Mouse (Mus musculus) stomach, embryonic 16.5 days (tissue): ENCODE data around the gene Rnf5. TPM values are rescaled to one million over a fixed set of nuclear protein-coding genes. Genes with fewer than 3 reads are reported as not detected.

Source experiments
- ATAC-seq: fragments of 200-750 bp; cut with Nextera tagmentation; 2 replicates; pipeline ENCODE4 v1.8.0; 2017; ENCODE audit warnings: moderate number of reproducible peaks, moderate TSS enrichment; ENCODE audit not compliant: insufficient read depth, low FRiP score
- H3K27ac ChIP-seq: fragments of 300-500 bp; sonication (generic); 2 replicates; pipeline ENCODE4 v1.5.1; 2014; ENCODE audit warnings: low read length
- H3K27me3 ChIP-seq: fragments of 300-500 bp; sonication (generic); 2 replicates; pipeline ENCODE4 v1.6.1; 2014; ENCODE audit warnings: low read length, control low read depth, mixed read lengths; ENCODE audit not compliant: control insufficient read depth, insufficient read depth
- H3K36me3 ChIP-seq: fragments of 300-500 bp; sonication (generic); 2 replicates; pipeline ENCODE4 v1.6.1; 2014; ENCODE audit warnings: low read length; ENCODE audit not compliant: control insufficient read depth, insufficient read depth
- H3K4me1 ChIP-seq: fragments of 300-500 bp; sonication (generic); 2 replicates; pipeline ENCODE4 v1.6.1; 2014; ENCODE audit warnings: low read length, control low read depth, mixed read lengths; ENCODE audit not compliant: control insufficient read depth, insufficient read depth
- H3K4me2 ChIP-seq: fragments of 300-500 bp; sonication (generic); 2 replicates; pipeline ENCODE4 v1.6.1; 2014; ENCODE audit warnings: low read depth, low read length, mixed read lengths
- H3K4me3 ChIP-seq: fragments of 300-500 bp; sonication (generic); replicated peaks from 2 replicates; pipeline ENCODE4 v1.5.1; 2014; ENCODE audit warnings: mild to moderate bottlenecking, low read length
- H3K9ac ChIP-seq: fragments of 300-500 bp; sonication (generic); 2 replicates; pipeline ENCODE4 v1.6.1; 2014; ENCODE audit warnings: low read length
- H3K9me3 ChIP-seq: fragments of 300-500 bp; sonication (generic); replicated peaks from 2 replicates; pipeline ENCODE4 v1.6.1; 2016; ENCODE audit warnings: low read length, control low read depth; ENCODE audit not compliant: control insufficient read depth
- WGBS: fragments of 180-500 bp; shearing (Covaris S2); extraction: QIAGEN DNeasy Blood & Tissue Kit; methylation state at CpG from one replicate; pipeline ENCODE4 v1.1.7; 2014; 5-methylcytosine and 5-hydroxymethylcytosine counted together
- polyA plus RNA-seq: library from polyadenylated mRNA; unstranded; fragments of >200 nt; fragmentation: Nextera tagmentation; extraction: Ambion mirVana; gene quantifications from 2 replicates; pipeline ENCODE4 v1.2.1, GENCODE M21; 2015

Gene Rnf5
- polyA plus RNA-seq, 1 experiment from 2014 or later: 141 TPM

- Histone ChIP-seq H3K4me1 (no peaks in the 10 kb centered on the region), H3K9ac (no peak overlapping the region), H3K27me3 (no peaks in the 10 kb centered on the region), H3K4me3 (no peak overlapping the region), H3K9me3 (no peaks in the 10 kb centered on the region), H3K36me3 (no peaks in the 10 kb centered on the region), H3K4me2 (no peak overlapping the region), H3K27ac (no peak overlapping the region)
- WGBS: 64% methylated on average over 4 of the region's 4 CpGs
- no peak for ATAC-seq
These were observed 33.6 kb downstream of the Rnf5 start for GRCm38 (mm10) chr17:34569919-34570318.

- Histone ChIP-seq H3K4me2 (no peak overlapping the region), H3K4me3 (no peak overlapping the region), H3K27me3 (no peaks in the 10 kb centered on the region), H3K9ac (no peak overlapping the region), H3K9me3 (no peaks in the 10 kb centered on the region), H3K27ac (no peak overlapping the region), H3K36me3 (no peaks in the 10 kb centered on the region), H3K4me1 (peaks cover 10% of the 10 kb centered on the region)
- ATAC-seq: no peak
- WGBS: 75% methylated on average over 13 of the region's 13 CpGs
These were observed 35.1 kb downstream of the Rnf5 start for GRCm38 (mm10) chr17:34568421-34568820.

GRCm38 (mm10) chr17:34567311-34567710 is 36.2 kb downstream of the Rnf5 start:
- Histone ChIP-seq H3K9ac (no peak overlapping the region), H3K36me3 (no peaks in the 10 kb centered on the region), H3K9me3 (no peaks in the 10 kb centered on the region), H3K4me1 (peaks cover 10% of the 10 kb centered on the region), H3K27me3 (no peaks in the 10 kb centered on the region), H3K27ac (no peak overlapping the region), H3K4me2 (no peak overlapping the region), H3K4me3 (no peak overlapping the region)
- WGBS: 70% methylated on average over 9 of the region's 9 CpGs
- ATAC-seq: no peak

GRCm38 (mm10) chr17:34564796-34565195 is 38.7 kb downstream of the Rnf5 start:
- WGBS: 34% methylated on average over 3 of the region's 3 CpGs
- Histone ChIP-seq H3K9me3 (no peaks in the 10 kb centered on the region), H3K4me1 (peaks cover 10% of the 10 kb centered on the region), H3K4me2 (peak overlapping the region; percentile 22), H3K27me3 (no peaks in the 10 kb centered on the region), H3K36me3 (no peaks in the 10 kb centered on the region), H3K4me3 (peak overlapping the region; percentile 14), H3K27ac (peak overlapping the region; percentile 71), H3K9ac (peak overlapping the region; percentile 46; the same call in 1 of the 2 replicates)
- no peak for ATAC-seq

GRCm38 (mm10) chr17:34564003-34564421 is 39.5 kb downstream of the Rnf5 start, which contains the start of gene Notch4:
Gene Notch4 (plus strand): TSS chr17:34564268.
- H3K4me3 ChIP-seq: peak within 1 kb of the TSS; percentile 14
- peak within 1 kb of the TSS; percentile 46 for H3K9ac ChIP-seq
- H3K36me3 ChIP-seq: no peaks in the 10 kb centered on the region
- H3K27me3 ChIP-seq: no peaks in the 10 kb centered on the region
- H3K27ac ChIP-seq: peak within 1 kb of the TSS; percentile 71
- H3K9me3 ChIP-seq: no peaks in the 10 kb centered on the region
- peak within 1 kb of the TSS; percentile 22 for H3K4me2 ChIP-seq
- peaks cover 10% of the 10 kb centered on the region for H3K4me1 ChIP-seq
- ATAC-seq: peak; percentile 79; the same call in 1 of the 2 replicates
- 6% methylated on average over 6 of the region's 6 CpGs for WGBS

GRCm38 (mm10) chr17:34563354-34563753 is 40.1 kb downstream of the Rnf5 start:
- peaks cover 10% of the 10 kb centered on the region for H3K4me1 ChIP-seq
- no peak overlapping the region for H3K27ac ChIP-seq
- H3K36me3 ChIP-seq: no peaks in the 10 kb centered on the region
- H3K9me3 ChIP-seq: no peaks in the 10 kb centered on the region
- ATAC-seq: no peak
- 70% methylated on average over 11 of the region's 11 CpGs for WGBS
- H3K4me2 ChIP-seq: no peak overlapping the region
- no peaks in the 10 kb centered on the region for H3K27me3 ChIP-seq
- H3K4me3 ChIP-seq: no peak overlapping the region
- H3K9ac ChIP-seq: no peak overlapping the region

GRCm38 (mm10) chr17:34562595-34562994 is 40.9 kb downstream of the Rnf5 start:
- Histone ChIP-seq H3K27me3 (no peaks in the 10 kb centered on the region), H3K9ac (no peak overlapping the region), H3K27ac (no peak overlapping the region), H3K36me3 (no peaks in the 10 kb centered on the region), H3K4me2 (no peak overlapping the region), H3K4me3 (no peak overlapping the region), H3K4me1 (peaks cover 10% of the 10 kb centered on the region), H3K9me3 (no peaks in the 10 kb centered on the region)
- ATAC-seq: no peak
- WGBS: 41% methylated on average over 3 of the region's 3 CpGs

GRCm38 (mm10) chr17:34561200-34561599 is 42.3 kb downstream of the Rnf5 start:
- ATAC-seq: no peak

GRCm38 (mm10) chr17:34560438-34560837 is 43.1 kb downstream of the Rnf5 start:
- Histone ChIP-seq H3K4me1 (peaks cover 10% of the 10 kb centered on the region), H3K36me3 (no peaks in the 10 kb centered on the region), H3K4me2 (no peak overlapping the region), H3K9ac (no peak overlapping the region), H3K9me3 (no peaks in the 10 kb centered on the region), H3K27ac (no peak overlapping the region), H3K4me3 (no peak overlapping the region), H3K27me3 (no peaks in the 10 kb centered on the region)
- no peak for ATAC-seq
- WGBS: 86% methylated on average over 6 of the region's 6 CpGs

More at GRCm38 (mm10) chr17:34561200-34561599, 42.3 kb downstream of the Rnf5 start:
- peak overlapping the region; percentile 25; the same call in 1 of the 2 replicates for H3K27ac ChIP-seq
- H3K4me3 ChIP-seq: no peak overlapping the region
- H3K9me3 ChIP-seq: no peaks in the 10 kb centered on the region
- WGBS: 50% methylated on average over 7 of the region's 8 CpGs
- peaks cover 10% of the 10 kb centered on the region for H3K4me1 ChIP-seq
- H3K27me3 ChIP-seq: no peaks in the 10 kb centered on the region
- H3K36me3 ChIP-seq: no peaks in the 10 kb centered on the region
- no peak overlapping the region for H3K4me2 ChIP-seq
- no peak overlapping the region for H3K9ac ChIP-seq
